Mouse (Mus musculus) stomach, embryonic 14.5 days (tissue): Measurements from ENCODE around the gene Cend1. TPM values are rescaled to one million over a fixed set of nuclear protein-coding genes. Genes with fewer than 3 reads are reported as not detected.

Experiments
- ATAC-seq: fragments of 200-750 bp; cut with Nextera tagmentation; 2 replicates; pipeline ENCODE4 v1.8.0; 2017; ENCODE audit warnings: low read depth, moderate TSS enrichment; ENCODE audit not compliant: insufficient number of reproducible peaks, insufficient read depth, low FRiP score
- H3K27ac ChIP-seq: fragments of 300-500 bp; sonication (generic); 2 replicates; pipeline ENCODE4 v1.5.1; 2014; ENCODE audit warnings: mild to moderate bottlenecking, low read length, moderate library complexity, mixed read lengths
- H3K27me3 ChIP-seq: fragments of 300-500 bp; sonication (generic); 2 replicates; pipeline ENCODE4 v1.6.1; 2014; ENCODE audit warnings: low read length, control low read depth, mixed read lengths; ENCODE audit not compliant: control insufficient read depth, insufficient read depth
- H3K36me3 ChIP-seq: fragments of 300-500 bp; sonication (generic); 2 replicates; pipeline ENCODE4 v1.6.1; 2014; ENCODE audit warnings: mild to moderate bottlenecking, control low read depth, low read length, moderate library complexity, mixed read lengths; ENCODE audit not compliant: control insufficient read depth, insufficient read depth
- H3K4me1 ChIP-seq: fragments of 300-500 bp; sonication (generic); 2 replicates; pipeline ENCODE4 v1.6.1; 2014; ENCODE audit warnings: low read length, control low read depth, mixed read lengths; ENCODE audit not compliant: control insufficient read depth, insufficient read depth
- H3K4me2 ChIP-seq: fragments of 300-500 bp; sonication (generic); replicated peaks from 2 replicates; pipeline ENCODE4 v1.6.1; 2014; ENCODE audit warnings: low read depth, low read length, control low read depth
- H3K4me3 ChIP-seq: fragments of 300-500 bp; sonication (generic); 2 replicates; pipeline ENCODE4 v1.5.1; 2014; ENCODE audit warnings: low read depth, low read length, control low read depth
- H3K9ac ChIP-seq: fragments of 300-500 bp; sonication (generic); replicated peaks from 2 replicates; pipeline ENCODE4 v1.6.1; 2014; ENCODE audit warnings: low read depth, mild to moderate bottlenecking, control low read depth, low read length, moderate library complexity, mixed read lengths
- H3K9me3 ChIP-seq: fragments of 300-500 bp; sonication (generic); 2 replicates; pipeline ENCODE4 v1.6.1; 2016; ENCODE audit warnings: low read depth, low read length, control low read depth; ENCODE audit not compliant: control insufficient read depth
- WGBS: fragments of 180-500 bp; shearing (Covaris S2); extraction: QIAGEN DNeasy Blood & Tissue Kit; methylation state at CpG from one replicate; pipeline ENCODE4 v1.1.7; 2014; 5-methylcytosine and 5-hydroxymethylcytosine counted together
- polyA plus RNA-seq: library from polyadenylated mRNA; unstranded; fragments of >200 nt; fragmentation: Nextera tagmentation; extraction: Ambion mirVana; gene quantifications from 2 replicates; pipeline ENCODE4 v1.2.1, GENCODE M21; 2014

Cend1 gene
- polyA plus RNA-seq = 1.8 and 1.9 TPM in 2 replicates

DNA sequence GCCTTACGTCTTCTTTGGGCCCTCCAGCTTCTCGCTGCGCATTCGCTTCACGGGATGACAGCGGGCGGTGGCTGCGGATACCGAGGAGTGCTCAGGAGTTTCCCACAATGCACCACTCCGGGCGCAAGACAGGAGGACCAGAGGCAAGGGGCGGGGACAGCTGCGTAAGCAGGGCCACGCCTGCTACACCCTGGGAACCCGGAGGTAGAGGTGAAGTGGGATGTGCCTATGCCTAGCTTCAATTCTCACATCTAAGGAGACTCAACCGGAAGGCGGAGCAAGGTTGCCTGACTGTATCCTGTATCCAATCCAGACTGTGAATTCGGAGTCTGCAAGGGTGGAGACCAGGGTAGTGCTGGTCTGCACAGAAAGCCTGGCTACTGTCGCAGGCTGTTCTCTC lies at the start of gene Cend1:
Gene Cend1, minus strand, starts transcription at position 182 of the 400 bp plus-strand sequence.
- WGBS = 6% methylated on average over 19 of the region's 19 CpGs
- no peak within 1 kb of the TSS for H3K9ac ChIP-seq
- H3K4me1 ChIP-seq = peaks cover 13% of the 10 kb centered on the region
- ATAC-seq = peak; percentile 50
- H3K9me3 ChIP-seq = no peaks in the 10 kb centered on the region
- peaks cover 26% of the 10 kb centered on the region for H3K36me3 ChIP-seq
- H3K4me3 ChIP-seq = no peak within 1 kb of the TSS
- no peak within 1 kb of the TSS for H3K27ac ChIP-seq
- H3K4me2 ChIP-seq = peak within 1 kb of the TSS; percentile 26
- H3K27me3 ChIP-seq = no peaks in the 10 kb centered on the region

DNA sequence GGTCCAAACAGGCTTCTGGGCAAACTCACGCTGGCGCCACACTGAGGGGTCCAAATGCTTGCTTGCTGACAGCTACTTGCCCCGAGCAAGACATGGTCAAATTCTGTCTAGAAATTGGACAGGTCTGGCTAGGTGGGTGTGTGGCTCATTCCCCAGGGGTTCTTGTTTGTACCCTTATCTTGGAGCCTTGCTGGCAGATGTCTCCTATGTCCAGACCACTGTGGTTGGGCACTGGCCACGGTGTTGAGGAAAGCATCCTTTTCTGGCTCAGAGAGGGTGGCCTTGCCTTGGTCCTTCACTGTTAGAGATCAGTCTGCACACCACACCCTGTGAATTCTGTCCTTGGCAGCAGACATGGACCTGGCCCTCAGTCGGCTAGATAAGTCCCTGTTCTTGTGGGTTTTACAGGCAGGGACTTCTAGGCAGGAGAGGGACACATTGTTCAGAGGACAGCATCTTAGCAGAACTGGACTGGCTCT lies 49.0 kb upstream of the Cend1 start:
- H3K4me2 ChIP-seq = peak overlapping the region; percentile 88; the same call in 1 of the 2 replicates
- H3K36me3 ChIP-seq = no peaks in the 10 kb centered on the region
- H3K4me3 ChIP-seq = no peak overlapping the region
- WGBS = 61% methylated on average over 5 of the region's 5 CpGs
- no peak for ATAC-seq
- no peak overlapping the region for H3K9ac ChIP-seq
- no peaks in the 10 kb centered on the region for H3K9me3 ChIP-seq
- H3K27ac ChIP-seq = peak overlapping the region; percentile 95; the same call in 1 of the 2 replicates
- peaks cover 36% of the 10 kb centered on the region for H3K4me1 ChIP-seq
- H3K27me3 ChIP-seq = 0 out of 2 replicates have a peak, but pooled peaks cover 3% of the 10 kb centered on the region

DNA sequence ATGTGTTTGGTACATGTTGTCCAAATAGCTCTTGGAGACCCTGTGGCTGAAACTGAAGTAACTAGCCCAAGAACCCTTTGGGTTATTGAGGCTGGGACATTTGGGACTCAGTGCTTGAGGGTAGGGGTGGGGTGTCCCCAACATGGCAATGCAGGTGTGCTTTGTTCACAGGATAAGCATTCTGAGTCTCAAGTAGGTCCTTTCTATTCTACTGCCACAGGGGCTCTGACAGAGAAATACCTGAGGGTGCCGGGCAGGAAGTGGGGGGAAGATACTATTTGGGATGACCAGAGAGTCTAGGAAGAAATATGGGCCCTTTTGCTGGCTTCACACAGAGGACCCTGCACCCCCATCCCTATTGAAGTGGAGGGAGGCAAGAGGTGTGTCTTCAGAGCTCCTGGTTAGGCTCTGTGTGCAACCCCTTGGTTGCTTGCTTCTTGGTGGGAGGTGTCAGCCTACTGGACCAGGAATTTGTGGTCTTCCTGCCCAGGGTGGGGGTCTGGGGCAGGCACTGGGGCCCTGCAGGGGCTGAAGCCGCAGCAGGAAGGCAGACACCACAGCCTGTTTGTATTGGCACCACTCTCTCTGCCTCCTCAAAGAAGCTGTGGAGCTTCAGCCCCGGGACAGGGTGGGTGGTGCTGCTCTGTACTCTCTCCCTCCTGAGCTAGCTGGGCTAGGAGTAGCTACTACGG lies 48.4 kb upstream of the Cend1 start:
- Histone ChIP-seq H3K27ac (peak overlapping the region; percentile 95), H3K4me1 (peaks cover 33% of the 10 kb centered on the region), H3K36me3 (peaks cover 2% of the 10 kb centered on the region), H3K4me2 (peak overlapping the region; percentile 88), H3K27me3 (0 out of 2 replicates have a peak, but pooled peaks cover 3% of the 10 kb centered on the region), H3K4me3 (no peak overlapping the region), H3K9me3 (no peaks in the 10 kb centered on the region), H3K9ac (no peak overlapping the region)
- ATAC-seq = no peak
- WGBS = 34% methylated on average over 4 of the region's 4 CpGs

DNA sequence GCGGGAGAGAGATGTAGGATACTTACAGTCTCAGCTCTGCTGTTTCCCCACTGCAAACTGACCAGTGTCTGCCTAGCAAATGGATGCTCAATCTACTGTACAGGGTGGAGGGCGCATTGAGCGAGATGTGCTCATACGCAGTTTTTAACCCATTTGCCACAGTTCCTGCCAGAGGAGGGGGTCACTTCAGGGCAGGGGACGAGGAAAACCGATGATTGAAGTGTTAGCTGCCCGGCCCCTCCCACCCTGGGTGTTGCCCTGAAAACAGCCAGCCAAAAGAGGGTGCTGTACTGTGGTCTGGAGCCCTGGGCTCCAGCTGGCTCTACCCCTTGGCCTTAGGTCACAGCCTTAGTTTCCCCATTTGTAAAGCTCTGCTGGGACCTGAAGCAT lies 47.7 kb upstream of the Cend1 start:
- 0 out of 2 replicates have a peak overlapping the region, but pooled peaks have one; percentile 11 for H3K9ac ChIP-seq
- no peaks in the 10 kb centered on the region for H3K9me3 ChIP-seq
- peak overlapping the region; percentile 95 for H3K27ac ChIP-seq
- H3K4me2 ChIP-seq = peak overlapping the region; percentile 88
- no peak for ATAC-seq
- peaks cover 27% of the 10 kb centered on the region for H3K4me1 ChIP-seq
- H3K4me3 ChIP-seq = peak overlapping the region; percentile 75
- peaks cover 10% of the 10 kb centered on the region for H3K36me3 ChIP-seq
- H3K27me3 ChIP-seq = no peaks in the 10 kb centered on the region
- 5% methylated on average over 7 of the region's 7 CpGs for WGBS

DNA sequence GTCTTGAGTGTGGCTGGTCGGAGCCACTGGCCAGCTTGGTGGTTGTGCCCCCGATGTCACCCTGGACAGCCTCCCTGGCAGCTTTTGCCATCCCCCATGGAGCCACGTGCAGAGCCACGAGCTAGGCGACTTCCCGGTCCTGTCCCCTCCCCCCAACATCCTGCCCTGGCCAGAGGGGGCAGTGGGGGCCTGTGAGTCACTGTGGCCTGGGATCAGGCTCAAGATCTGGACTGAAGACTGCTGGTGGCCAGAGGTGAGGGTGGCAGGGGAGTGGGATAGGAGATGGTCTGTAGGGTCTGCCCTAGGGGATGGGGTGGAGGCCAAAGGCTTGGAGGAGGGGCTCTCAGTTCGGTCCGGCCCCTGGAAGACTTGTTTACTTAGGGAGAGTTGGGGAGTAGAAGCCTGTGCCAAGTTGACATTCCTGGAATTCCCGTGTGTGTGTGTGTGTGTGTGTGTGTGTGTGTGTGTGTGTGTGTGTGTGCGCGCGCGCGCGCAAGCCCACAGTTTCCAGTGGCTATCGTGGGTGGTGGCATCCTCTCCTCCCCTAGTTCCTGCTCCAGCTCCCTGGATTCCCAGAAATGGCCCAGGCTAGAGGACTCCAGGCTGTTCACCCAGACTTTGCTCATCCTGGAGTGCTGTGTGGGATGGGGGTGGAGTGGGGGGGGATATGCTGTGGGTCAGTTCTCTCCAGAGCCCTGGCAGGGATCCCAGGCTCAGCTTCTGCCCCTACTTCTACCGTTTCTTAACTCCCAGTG lies 47.1 kb upstream of the Cend1 start:
- Histone ChIP-seq H3K36me3 (peaks cover 13% of the 10 kb centered on the region), H3K27ac (peak overlapping the region; percentile 95), H3K9ac (peak overlapping the region; percentile 76; the same call in 1 of the 2 replicates), H3K9me3 (no peaks in the 10 kb centered on the region), H3K4me2 (peak overlapping the region; percentile 88), H3K4me3 (peak overlapping the region; percentile 75), H3K4me1 (peaks cover 27% of the 10 kb centered on the region), H3K27me3 (no peaks in the 10 kb centered on the region)
- peak; percentile 74 for ATAC-seq
- under 1% methylated on average over 17 of the region's 17 CpGs for WGBS

DNA sequence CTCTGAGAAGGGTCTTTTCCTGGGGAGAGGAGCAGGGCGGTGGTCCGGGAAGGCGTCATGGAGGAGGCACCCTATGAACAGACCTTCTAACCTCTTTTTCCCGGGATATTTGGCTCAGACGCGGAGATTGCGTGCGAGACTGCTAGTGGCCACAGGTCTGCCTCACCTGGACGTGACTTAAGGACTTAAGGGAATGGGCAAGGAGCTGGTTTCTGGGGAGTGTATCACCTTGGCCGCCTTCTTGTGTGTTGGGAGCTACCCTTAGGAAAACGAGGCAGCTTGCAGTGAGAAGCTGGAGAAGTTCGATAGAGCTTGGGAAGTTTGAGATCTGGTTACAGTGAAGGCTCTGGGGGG lies 46.5 kb upstream of the Cend1 start:
- Histone ChIP-seq H3K4me3 (peak overlapping the region; percentile 75), H3K36me3 (peaks cover 19% of the 10 kb centered on the region), H3K4me2 (peak overlapping the region; percentile 88), H3K9me3 (no peaks in the 10 kb centered on the region), H3K27me3 (no peaks in the 10 kb centered on the region), H3K4me1 (peaks cover 27% of the 10 kb centered on the region), H3K9ac (peak overlapping the region; percentile 76), H3K27ac (peak overlapping the region; percentile 95)
- WGBS = 1% methylated on average over 12 of the region's 12 CpGs
- no peak for ATAC-seq

DNA sequence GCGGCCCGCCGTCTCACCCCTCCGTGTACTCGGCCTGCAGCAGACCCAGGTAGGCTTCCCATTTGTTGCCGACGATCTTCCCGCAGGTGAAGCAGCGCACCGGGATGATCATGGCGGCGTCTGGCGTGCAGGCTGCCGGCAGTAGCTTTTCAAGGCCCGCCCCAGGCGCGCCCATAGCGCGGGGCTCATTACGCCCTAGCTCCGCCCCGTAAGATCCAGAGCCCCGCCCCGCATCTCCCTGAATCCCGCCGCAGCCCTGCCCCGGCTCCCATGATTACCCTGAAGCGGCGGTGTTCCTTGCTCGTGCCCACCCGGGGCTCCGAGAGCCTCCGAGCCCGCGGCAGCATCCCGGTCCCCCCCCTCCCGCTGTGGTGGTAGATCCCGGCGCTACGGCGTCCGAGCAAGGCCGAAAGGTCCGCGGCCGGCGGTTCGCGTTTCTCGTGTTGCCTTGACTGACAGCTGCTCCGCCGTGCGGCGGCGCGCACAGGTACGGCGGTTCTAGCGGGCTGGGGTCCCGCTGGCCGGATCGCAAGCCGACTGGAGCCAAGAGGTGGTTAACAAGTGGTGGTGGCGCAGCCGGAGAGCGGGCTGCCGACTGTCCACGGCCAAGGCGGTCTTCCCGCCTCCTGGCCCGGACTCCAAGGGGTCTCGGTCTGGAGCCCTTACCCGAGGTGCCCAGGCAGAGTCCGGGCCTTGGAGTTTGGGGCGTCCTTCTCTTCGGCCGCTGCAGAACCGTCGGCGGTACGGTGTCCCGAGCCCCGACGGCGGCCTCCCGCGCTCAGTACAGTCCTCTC lies 45.9 kb upstream of the Cend1 start, which contains the start of the genes Polr2l and Tspan4:
Gene Polr2l, minus strand, starts transcription at position 122 of the 794 bp plus-strand sequence.
Gene Tspan4, plus strand, starts transcription at position 230 of the 794 bp plus-strand sequence.
- H3K4me1 ChIP-seq = peaks cover 27% of the 10 kb centered on the region
- no peaks in the 10 kb centered on the region for H3K9me3 ChIP-seq
- peak within 1 kb of the TSS; percentile 75 for H3K4me3 ChIP-seq
- ATAC-seq = peak; percentile 69
- peak within 1 kb of the TSS; percentile 88 for H3K4me2 ChIP-seq
- H3K27me3 ChIP-seq = no peaks in the 10 kb centered on the region
- H3K36me3 ChIP-seq = peaks cover 25% of the 10 kb centered on the region
- under 1% methylated on average over 80 of the region's 87 CpGs for WGBS
- peak within 1 kb of the TSS; percentile 76 for H3K9ac ChIP-seq
- H3K27ac ChIP-seq = peak within 1 kb of the TSS; percentile 95

DNA sequence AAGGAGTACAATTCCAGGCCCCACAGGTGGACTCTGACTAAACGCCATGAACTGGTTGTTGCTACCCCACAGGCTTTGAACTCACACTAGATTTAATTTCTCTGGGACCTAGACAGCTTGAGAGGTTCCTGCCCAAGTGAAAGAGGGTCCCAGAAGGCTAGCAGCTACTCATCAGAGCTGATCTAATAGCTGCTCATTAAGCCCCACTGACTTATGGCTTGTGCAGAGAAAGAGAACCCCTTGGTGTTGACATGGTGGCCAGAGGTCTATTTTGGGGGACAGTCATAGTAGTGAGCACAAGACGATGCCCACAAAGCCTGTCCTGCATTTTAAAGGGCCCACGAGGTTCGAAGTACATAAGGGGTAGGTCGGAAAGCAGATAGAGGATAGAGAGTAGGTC lies 44.9 kb upstream of the Cend1 start:
- Histone ChIP-seq H3K27ac (no peak overlapping the region; the same call in 1 of the 2 replicates), H3K36me3 (peaks cover 31% of the 10 kb centered on the region), H3K4me2 (peak overlapping the region; percentile 88), H3K4me1 (peaks cover 31% of the 10 kb centered on the region), H3K9me3 (no peaks in the 10 kb centered on the region), H3K27me3 (no peaks in the 10 kb centered on the region), H3K9ac (peak overlapping the region; percentile 76), H3K4me3 (peak overlapping the region; percentile 75)
- 12% methylated on average over 5 of the region's 5 CpGs for WGBS
- ATAC-seq = no peak
